Mouse (Mus musculus) CH12.LX (cell line): ENCODE data around the gene Stt3b. TPM values are rescaled to one million over a fixed set of nuclear protein-coding genes. Genes with fewer than 3 reads are reported as not detected.
A peak's percentile ranks its signal among the peaks of the same experiment; 100 is the strongest.

Experiments
- DNase-seq: peaks from one replicate; pipeline ENCODE4 v3.0.0-alpha.2; 2013; ENCODE audit errors: extremely low read depth
- H3K27ac ChIP-seq: 2 replicates; pipeline ENCODE4 v1.5.1; 2012; ENCODE audit warnings: low read depth, mild to moderate bottlenecking, control low read depth, moderate library complexity; ENCODE audit not compliant: insufficient read depth
- H3K27me3 ChIP-seq: replicated peaks from 2 replicates; pipeline ENCODE3; 2012; ENCODE audit warnings: inconsistent platforms
- H3K36me3 ChIP-seq, 2 experiments: replicated peaks in 1 of 2; 2 replicates each; pipeline versions ENCODE3 to v1.6.1; 2012; ENCODE audit warnings: inconsistent platforms in 1 of 2, low read length in 1 of 2, mild to moderate bottlenecking in 1 of 2, mixed read lengths in 1 of 2, moderate library complexity in 1 of 2; ENCODE audit not compliant: control insufficient read depth in 1 of 2, insufficient read depth in 1 of 2
- H3K4me1 ChIP-seq, 2 experiments: 2 replicates each; pipeline ENCODE4 v1.6.1; 2012; ENCODE audit warnings: inconsistent platforms in 1 of 2, moderate library complexity in 1 of 2; ENCODE audit not compliant: insufficient read depth in 2 of 2, control insufficient read depth in 1 of 2
- H3K4me2 ChIP-seq: 2 replicates; pipeline ENCODE4 v1.6.1; 2012; ENCODE audit warnings: low read depth, mild to moderate bottlenecking, control low read depth; ENCODE audit not compliant: poor library complexity, insufficient read depth, severe bottlenecking
- H3K4me3 ChIP-seq, 3 experiments: fragments of 150-350 bp in 1 of 3; sonication (generic) in 1 of 3; replicated peaks in 1 of 3; 2 replicates each; pipeline versions ENCODE3 to v1.5.1; 2011 to 2012; ENCODE audit warnings: low read depth in 2 of 3, low read length in 2 of 3, mild to moderate bottlenecking in 2 of 3, moderate library complexity in 2 of 3, control low read depth in 1 of 3, improper control_type of control experiment in 1 of 3, inconsistent platforms in 1 of 3, mixed read lengths in 1 of 3; ENCODE audit not compliant: poor library complexity in 1 of 3
- H3K79me2 ChIP-seq: replicated peaks from 2 replicates; pipeline ENCODE4 v1.6.1; 2012; ENCODE audit warnings: mild to moderate bottlenecking, moderate library complexity; ENCODE audit not compliant: control insufficient read depth, poor library complexity, insufficient read depth, severe bottlenecking; ENCODE audit errors: extremely low read depth
- H3K9ac ChIP-seq: 2 replicates; pipeline ENCODE4 v1.6.1; 2012; ENCODE audit warnings: low read depth, mild to moderate bottlenecking, control low read depth, moderate library complexity; ENCODE audit not compliant: insufficient read depth
- H3K9me3 ChIP-seq: replicated peaks from 2 replicates; pipeline ENCODE3; 2012; ENCODE audit warnings: low read length, inconsistent platforms, mixed read lengths
- BHLHE40 ChIP-seq: IDR thresholded peaks from 2 replicates; pipeline ENCODE4 v1.6.1; 2011; ENCODE audit warnings: mild to moderate bottlenecking, low read depth, low read length, improper control_type of control experiment
- CHD1 ChIP-seq: IDR thresholded peaks from 2 replicates; pipeline ENCODE4 v1.6.1; 2012; ENCODE audit warnings: low read depth, low read length, improper control_type of control experiment, inconsistent platforms
- CHD2 ChIP-seq: IDR thresholded peaks from 2 replicates; pipeline ENCODE4 v1.6.1; 2011; ENCODE audit warnings: low read length, improper control_type of control experiment
- CTCF ChIP-seq, 2 experiments: IDR thresholded peaks in 1 of 2; conservative IDR thresholded peaks in 1 of 2; 2 replicates each; pipeline ENCODE4 v1.5.1; 2011 to 2012; ENCODE audit warnings: low read depth in 2 of 2, low read length in 2 of 2, improper control_type of control experiment in 1 of 2, inconsistent platforms in 1 of 2, mild to moderate bottlenecking in 1 of 2, moderate library complexity in 1 of 2
- E2F4 ChIP-seq: IDR thresholded peaks from 2 replicates; pipeline ENCODE4 v1.6.1; 2011; ENCODE audit warnings: low read depth, low read length, improper control_type of control experiment; ENCODE audit not compliant: insufficient replicate concordance
- ELF1 ChIP-seq: IDR thresholded peaks from 2 replicates; pipeline ENCODE4 v1.6.1; 2014; ENCODE audit warnings: low read depth, mild to moderate bottlenecking, inconsistent platforms, low read length, improper control_type of control experiment
- EP300 ChIP-seq: IDR thresholded peaks from 2 replicates; pipeline ENCODE4 v1.6.1; 2011; ENCODE audit warnings: low read length, improper control_type of control experiment
- ETS1 ChIP-seq: conservative IDR thresholded peaks from 2 replicates; pipeline ENCODE4 v1.6.1; 2012; ENCODE audit warnings: low read depth, mild to moderate bottlenecking, inconsistent platforms, low read length, improper control_type of control experiment, moderate library complexity
- GABPA ChIP-seq: IDR thresholded peaks from 2 replicates; pipeline ENCODE4 v1.6.1; 2012; ENCODE audit warnings: low read depth, low read length, improper control_type of control experiment, inconsistent platforms; ENCODE audit not compliant: insufficient replicate concordance
- HCFC1 ChIP-seq: IDR thresholded peaks from 2 replicates; pipeline ENCODE4 v1.6.1; 2012; ENCODE audit warnings: low read depth, mild to moderate bottlenecking, inconsistent platforms, low read length, improper control_type of control experiment
- IRF4 ChIP-seq: IDR thresholded peaks from 2 replicates; pipeline ENCODE4 v1.6.1; 2014; ENCODE audit warnings: low read depth, mild to moderate bottlenecking, inconsistent platforms, low read length, improper control_type of control experiment
- JUN ChIP-seq: IDR thresholded peaks from 2 replicates; pipeline ENCODE4 v1.6.1; 2011; ENCODE audit warnings: low read depth, mild to moderate bottlenecking, low read length, improper control_type of control experiment, moderate library complexity; ENCODE audit not compliant: insufficient read depth
- JUND ChIP-seq: conservative IDR thresholded peaks from 2 replicates; pipeline ENCODE4 v1.6.1; 2011; ENCODE audit warnings: low read depth, low read length, improper control_type of control experiment
- KAT2A ChIP-seq: IDR thresholded peaks from 2 replicates; pipeline ENCODE4 v1.6.1; 2012; ENCODE audit warnings: low read length, improper control_type of control experiment, inconsistent platforms; ENCODE audit not compliant: insufficient replicate concordance
- MAFK ChIP-seq: IDR thresholded peaks from 2 replicates; pipeline ENCODE4 v1.6.1; 2011; ENCODE audit warnings: low read length, improper control_type of control experiment; ENCODE audit not compliant: insufficient replicate concordance
- MAX ChIP-seq: IDR thresholded peaks from 2 replicates; pipeline ENCODE4 v1.6.1; 2011; ENCODE audit warnings: low read length, improper control_type of control experiment
- MAZ ChIP-seq: IDR thresholded peaks from 2 replicates; pipeline ENCODE4 v1.6.1; 2012; ENCODE audit warnings: low read depth, mild to moderate bottlenecking, inconsistent platforms, low read length, improper control_type of control experiment, moderate library complexity
- MEF2A ChIP-seq: IDR thresholded peaks from 2 replicates; pipeline ENCODE4 v1.6.1; 2014; ENCODE audit warnings: low read depth, mild to moderate bottlenecking, inconsistent platforms, low read length, improper control_type of control experiment, borderline replicate concordance
- MXI1 ChIP-seq: IDR thresholded peaks from 2 replicates; pipeline ENCODE4 v1.6.1; 2011; ENCODE audit warnings: mild to moderate bottlenecking, low read depth, low read length, improper control_type of control experiment
- MYC ChIP-seq: IDR thresholded peaks from 2 replicates; pipeline ENCODE4 v1.6.1; 2011; ENCODE audit warnings: low read depth, mild to moderate bottlenecking, improper control_type of control experiment, low read length
- NELFE ChIP-seq: IDR thresholded peaks from 2 replicates; pipeline ENCODE4 v1.6.1; 2011; ENCODE audit warnings: low read depth, low read length, improper control_type of control experiment
- NRF1 ChIP-seq: IDR thresholded peaks from 2 replicates; pipeline ENCODE4 v1.6.1; 2014; ENCODE audit warnings: low read depth, mild to moderate bottlenecking, inconsistent platforms, low read length, improper control_type of control experiment, moderate library complexity
- PAX5 ChIP-seq: IDR thresholded peaks from 2 replicates; pipeline ENCODE4 v1.6.1; 2012; ENCODE audit warnings: low read length, inconsistent platforms, mixed read lengths
- POLR2A ChIP-seq: IDR thresholded peaks from 2 replicates; pipeline ENCODE4 v1.6.1; 2011; ENCODE audit warnings: low read depth, mild to moderate bottlenecking, improper control_type of control experiment, low read length
- POLR2AphosphoS2 ChIP-seq: IDR thresholded peaks from 2 replicates; pipeline ENCODE4 v1.6.1; 2011; ENCODE audit warnings: low read depth, low read length, improper control_type of control experiment
- RAD21 ChIP-seq: IDR thresholded peaks from 2 replicates; pipeline ENCODE4 v1.6.1; 2011; ENCODE audit warnings: low read depth, mild to moderate bottlenecking, low read length, improper control_type of control experiment, moderate library complexity
- RCOR1 ChIP-seq: conservative IDR thresholded peaks from 2 replicates; pipeline ENCODE4 v1.6.1; 2012; ENCODE audit warnings: low read depth, mild to moderate bottlenecking, inconsistent platforms, low read length, improper control_type of control experiment
- SIN3A ChIP-seq: IDR thresholded peaks from 2 replicates; pipeline ENCODE4 v1.6.1; 2012; ENCODE audit warnings: low read length, improper control_type of control experiment, inconsistent platforms
- SMC3 ChIP-seq: IDR thresholded peaks from 2 replicates; pipeline ENCODE4 v1.6.1; 2011; ENCODE audit warnings: low read depth, low read length, improper control_type of control experiment
- TBP ChIP-seq: conservative IDR thresholded peaks from 2 replicates; pipeline ENCODE4 v1.6.1; 2011; ENCODE audit warnings: low read depth, low read length, improper control_type of control experiment
- TCF12 ChIP-seq: IDR thresholded peaks from 2 replicates; pipeline ENCODE4 v1.6.1; 2014; ENCODE audit warnings: low read depth, mild to moderate bottlenecking, inconsistent platforms, low read length, improper control_type of control experiment
- UBTF ChIP-seq: IDR thresholded peaks from 2 replicates; pipeline ENCODE4 v1.6.1; 2012; ENCODE audit warnings: low read depth, mild to moderate bottlenecking, inconsistent platforms, low read length, improper control_type of control experiment, moderate library complexity
- USF1 ChIP-seq: IDR thresholded peaks from 2 replicates; pipeline ENCODE4 v1.6.1; 2014; ENCODE audit warnings: low read depth, mild to moderate bottlenecking, inconsistent platforms, low read length, improper control_type of control experiment
- USF2 ChIP-seq: conservative IDR thresholded peaks from 2 replicates; pipeline ENCODE4 v1.6.1; 2011; ENCODE audit warnings: low read depth, low read length, improper control_type of control experiment
- ZC3H11A ChIP-seq: IDR thresholded peaks from 2 replicates; pipeline ENCODE4 v1.6.1; 2012; ENCODE audit warnings: low read depth, mild to moderate bottlenecking, inconsistent platforms, low read length, improper control_type of control experiment
- ZKSCAN1 ChIP-seq: IDR thresholded peaks from 2 replicates; pipeline ENCODE4 v1.6.1; 2012; ENCODE audit warnings: low read depth, inconsistent platforms, low read length, improper control_type of control experiment, borderline replicate concordance
- ZMIZ1 ChIP-seq: IDR thresholded peaks from 2 replicates; pipeline ENCODE4 v1.6.1; 2012; ENCODE audit warnings: low read depth, mild to moderate bottlenecking, inconsistent platforms, low read length, improper control_type of control experiment
- ZNF384 ChIP-seq: IDR thresholded peaks from 2 replicates; pipeline ENCODE4 v1.6.1; 2012; ENCODE audit warnings: low read depth, low read length, improper control_type of control experiment, inconsistent platforms
- dilution Hi-C: fragments of 300-500 bp; cut with MboI; formaldehyde crosslinking; loops from 2 replicates; pipeline ENCODE4 v1.14.3; 2020; ENCODE audit warnings: low sequenced_read_pairs; ENCODE audit not compliant: extremely low pct_unique_long_range_greater_than_20kb, extremely low pct_ligation_motif_present
- in situ Hi-C: fragments of 300-500 bp; cut with MboI; formaldehyde crosslinking; loops from 3 replicates; pipeline ENCODE4 v1.14.3; 2019; ENCODE audit warnings: low sequenced_read_pairs, low pct_ligation_motif_present, low pct_unique_long_range_greater_than_20kb, mixed read lengths
- polyA plus RNA-seq: library from polyadenylated mRNA; unstranded; fragments of >175 nt; gene quantifications from 2 replicates; pipeline ENCODE4 v1.2.1, GENCODE M21; 2012; ENCODE audit warnings: low read depth; ENCODE audit not compliant: insufficient read length
- total RNA-seq, 2 experiments: library from RNA; depleted of rRNA; stranded (reverse); fragments of 300-350 nt in 1 of 2; fragments of >200 nt in 1 of 2; gene quantifications; 2 replicates each; pipeline ENCODE4 v1.2.3; 2012 to 2014

Stt3b gene
- total and polyA plus RNA-seq, 3 experiments = 103 to 155 (median 118) TPM

DNA sequence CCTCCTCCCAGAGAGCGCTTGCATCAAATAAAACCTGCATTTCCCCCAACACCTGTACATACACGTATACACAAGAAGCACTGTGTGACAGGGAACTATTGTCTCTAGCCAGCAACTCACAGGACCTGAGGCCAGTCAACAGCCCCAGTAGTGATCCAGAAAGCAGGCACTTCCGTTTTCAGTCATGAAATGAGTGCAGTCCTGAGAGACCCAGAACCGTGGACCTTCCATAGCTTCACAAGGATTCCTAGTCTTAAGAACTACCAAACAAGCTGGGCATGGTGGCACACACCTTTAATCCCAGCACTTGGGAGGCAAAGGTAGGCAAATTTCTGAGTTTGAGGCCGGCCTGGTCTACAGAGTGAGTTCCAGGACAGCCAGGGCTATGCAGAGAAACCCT, 3.6 kb upstream of the Stt3b start:
- Histone ChIP-seq H3K4me3 (no peak overlapping the region), H3K27ac (no peak overlapping the region)
- TF ChIP-seq NELFE (no peak), CHD2 (no peak), NRF1 (no peak), MAFK (no peak), MAX (no peak), CHD1 (no peak), TCF12 (no peak), RCOR1 (0 out of 2 replicates have a peak, but pooled peaks have one; percentile 46), E2F4 (no peak), POLR2A (no peak), BHLHE40 (0 out of 2 replicates have a peak, but pooled peaks have one; percentile 34), EP300 (peak; percentile 74), ZNF384 (no peak), TBP (no peak), MAZ (no peak), USF2 (no peak), POLR2AphosphoS2 (no peak), RAD21 (no peak), GABPA (no peak), CTCF (conservative IDR thresholded peaks at IDR 0.05 in 1 of 2, IDR thresholded peaks at IDR 0.05 in 1 of 2; ENCODE audit: low read depth in 2 of 2, low read length in 2 of 2) (no peak), SIN3A (no peak), JUND (peak; percentile 66), ELF1 (peak; percentile 29; the same call in 1 of the 2 replicates), UBTF (no peak), ZC3H11A (no peak), KAT2A (no peak), HCFC1 (no peak), ETS1 (no peak), SMC3 (no peak), PAX5 (no peak), USF1 (no peak), MYC (no peak), MXI1 (no peak), ZKSCAN1 (no peak), JUN (no peak), MEF2A (no peak), ZMIZ1 (no peak), IRF4 (peak; percentile 71)
- TF ChIP-seq, all 38 proteins: peak for 6
- H3K36me3 ChIP-seq = no peaks in the 10 kb centered on the region
- no peaks in the 10 kb centered on the region for H3K27me3 ChIP-seq
- no peak overlapping the region for H3K9ac ChIP-seq
- peaks cover 5% of the 10 kb centered on the region for H3K9me3 ChIP-seq
- in situ Hi-C loops (loop anchor here (10.0 kb wide), 1 partner anchor 171 kb away; no protein-coding TSS in a partner anchor), dilution Hi-C loops (no loop called here)
- DNase-seq = no peak
- H3K4me2 ChIP-seq = no peak overlapping the region
- 0 out of 4 replicates have a peak, but pooled peaks cover 0 to 3% of the 10 kb centered on the region in 2 experiments for H3K4me1 ChIP-seq
- peaks cover 10% of the 10 kb centered on the region for H3K79me2 ChIP-seq
